Mouse (Mus musculus) lung, postnatal 0 days (tissue): ENCODE data around the gene Zdhhc14. TPM values are rescaled to one million over a fixed set of nuclear protein-coding genes. Genes with fewer than 3 reads are reported as not detected.

Experiments used
- ATAC-seq: fragments of 200-750 bp; cut with Nextera tagmentation; 2 replicates; pipeline ENCODE4 v1.8.0; 2017; ENCODE audit warnings: moderate library complexity
- DNase-seq: peaks from one replicate; pipeline ENCODE4 v3.0.0-alpha.2; 2016; ENCODE audit warnings: low spot score
- H3K27ac ChIP-seq: fragments of 300-500 bp; sonication (generic); 2 replicates; pipeline ENCODE4 v1.5.1; 2014; ENCODE audit warnings: antibody characterized with exemption, mild to moderate bottlenecking, low read length, mixed read lengths
- H3K27me3 ChIP-seq: fragments of 300-500 bp; sonication (generic); replicated peaks from 2 replicates; pipeline ENCODE4 v1.6.1; 2014; ENCODE audit warnings: low read length, mixed read lengths; ENCODE audit not compliant: insufficient read depth
- H3K36me3 ChIP-seq: fragments of 300-500 bp; sonication (generic); 2 replicates; pipeline ENCODE4 v1.6.1; 2014; ENCODE audit warnings: low read length, mixed read lengths; ENCODE audit not compliant: insufficient read depth
- H3K4me1 ChIP-seq: fragments of 300-500 bp; sonication (generic); 2 replicates; pipeline ENCODE4 v1.6.1; 2014; ENCODE audit warnings: antibody characterized with exemption, low read depth, low read length, mixed read lengths; ENCODE audit not compliant: insufficient read depth
- H3K4me2 ChIP-seq: fragments of 300-500 bp; sonication (generic); replicated peaks from 2 replicates; pipeline ENCODE4 v1.6.1; 2014; ENCODE audit warnings: low read depth, mild to moderate bottlenecking, low read length, moderate library complexity, mixed read lengths
- H3K4me3 ChIP-seq: fragments of 300-500 bp; sonication (generic); 2 replicates; pipeline ENCODE4 v1.5.1; 2014; ENCODE audit warnings: low read depth, low read length
- H3K9ac ChIP-seq: fragments of 300-500 bp; sonication (generic); replicated peaks from 2 replicates; pipeline ENCODE4 v1.6.1; 2014; ENCODE audit warnings: low read depth, mild to moderate bottlenecking
- H3K9me3 ChIP-seq: fragments of 300-500 bp; sonication (generic); 2 replicates; pipeline ENCODE4 v1.6.1; 2016; ENCODE audit warnings: low read length, mixed read lengths
- CTCF ChIP-seq: IDR thresholded peaks from 2 replicates; pipeline ENCODE4 v1.5.1; 2016; ENCODE audit warnings: antibody characterized with exemption, mild to moderate bottlenecking
- EP300 ChIP-seq: IDR thresholded peaks from 2 replicates; pipeline ENCODE4 v1.6.1; 2016; ENCODE audit warnings: antibody characterized with exemption, mild to moderate bottlenecking, control low read depth
- WGBS: fragments of 180-500 bp; shearing (Covaris S2); extraction: QIAGEN DNeasy Blood & Tissue Kit; methylation state at CpG from one replicate; pipeline ENCODE4 v1.1.7; 2014; 5-methylcytosine and 5-hydroxymethylcytosine counted together
- polyA plus RNA-seq: library from polyadenylated mRNA; unstranded; fragments of >200 nt; fragmentation: Nextera tagmentation; extraction: Ambion mirVana; gene quantifications from 2 replicates; pipeline ENCODE4 v1.2.1, GENCODE M21; 2015

Zdhhc14 gene
- polyA plus RNA-seq, 1 experiment from 2014 or later: 4.2 TPM

DNA sequence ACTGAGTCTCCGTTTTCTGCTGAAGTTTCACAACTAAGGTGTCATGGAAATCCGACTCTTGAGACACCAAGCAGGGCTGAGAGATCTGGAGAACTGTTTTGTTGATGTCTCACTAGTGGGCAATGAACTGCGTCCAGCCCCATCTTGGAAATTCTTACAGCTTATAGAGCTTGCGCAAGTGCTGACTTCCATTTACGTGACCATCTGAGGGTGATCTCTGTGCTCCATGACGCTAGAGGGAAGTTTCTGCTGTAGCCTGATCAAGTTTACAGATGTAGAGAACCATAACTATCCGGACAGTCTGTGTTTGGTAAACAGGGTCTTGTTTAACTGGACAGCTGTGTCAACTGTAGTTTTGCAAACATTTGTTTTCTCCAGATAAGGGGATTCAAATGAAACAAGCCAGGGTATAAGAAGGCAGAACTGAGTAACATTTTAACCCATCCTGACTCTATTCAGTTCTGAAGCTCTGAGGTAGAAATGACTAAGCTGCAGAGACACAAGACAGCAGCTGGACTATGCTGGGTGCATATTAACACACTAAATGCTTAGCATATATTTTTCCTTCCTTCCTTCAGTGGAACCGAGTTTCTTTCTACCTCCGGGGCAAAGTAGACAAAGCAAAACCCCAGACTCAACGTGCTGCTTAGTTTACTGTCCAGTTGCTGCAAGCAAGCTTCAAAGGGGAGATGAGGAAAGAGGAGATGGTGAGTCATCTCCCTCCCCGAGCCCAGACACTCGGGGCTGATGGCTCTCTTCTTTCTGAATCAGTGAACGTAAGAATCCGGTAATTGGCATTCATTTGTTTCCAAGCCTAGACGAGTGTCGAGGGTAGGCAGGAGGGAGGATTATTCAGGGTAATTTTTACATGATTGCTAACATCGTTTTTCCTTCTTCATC, 77.0 kb downstream of the Zdhhc14 start:
- no peaks in the 10 kb centered on the region; the same call in 1 of the 2 replicates for H3K4me1 ChIP-seq
- no peak overlapping the region for H3K4me3 ChIP-seq
- no peak overlapping the region for H3K9ac ChIP-seq
- H3K27ac ChIP-seq: no peak overlapping the region
- DNase-seq: peak; percentile 51
- H3K4me2 ChIP-seq: no peak overlapping the region
- TF ChIP-seq EP300 (no peak), CTCF (no peak)
- H3K9me3 ChIP-seq: no peaks in the 10 kb centered on the region
- no peaks in the 10 kb centered on the region for H3K36me3 ChIP-seq
- H3K27me3 ChIP-seq: no peaks in the 10 kb centered on the region
- WGBS: 52% methylated on average over 17 of the region's 17 CpGs
- peak; percentile 44; the same call in 1 of the 2 replicates for ATAC-seq

DNA sequence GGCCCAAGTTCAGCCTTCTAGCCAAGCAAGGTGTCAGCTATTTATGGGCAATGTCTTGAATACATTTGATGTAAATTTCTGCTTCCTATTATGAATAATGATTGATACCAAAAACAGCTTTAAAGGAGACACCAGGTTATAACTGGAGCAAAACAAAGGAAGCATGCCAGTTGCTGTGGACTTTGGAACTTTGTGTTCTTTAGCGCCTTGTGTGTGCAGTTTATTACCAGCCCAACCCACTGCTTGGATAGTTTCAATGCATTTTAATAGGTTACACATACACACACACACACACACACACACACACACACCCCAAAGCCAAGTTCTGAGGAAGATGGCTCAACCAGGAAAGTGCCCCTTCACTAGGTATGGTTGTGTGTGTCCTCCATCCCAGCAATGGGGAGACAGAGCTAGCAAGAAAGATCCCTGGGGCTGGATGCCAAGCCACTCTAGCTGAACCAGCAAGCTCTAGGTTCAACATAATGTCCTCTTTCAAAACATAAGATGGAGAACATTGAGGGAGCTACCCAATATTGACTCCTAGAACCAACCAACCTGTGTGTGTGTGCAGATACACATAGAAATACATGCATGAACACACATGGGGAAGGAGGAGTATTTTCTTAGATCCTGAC, 79.9 kb downstream of the Zdhhc14 start:
- no peak for DNase-seq
- TF ChIP-seq CTCF (no peak), EP300 (no peak)
- H3K4me2 ChIP-seq: no peak overlapping the region
- H3K27ac ChIP-seq: no peak overlapping the region
- WGBS: 97% methylated on average over 1 of the region's 1 CpGs
- no peaks in the 10 kb centered on the region; the same call in 1 of the 2 replicates for H3K4me1 ChIP-seq
- no peak overlapping the region for H3K9ac ChIP-seq
- ATAC-seq: no peak
- no peaks in the 10 kb centered on the region for H3K36me3 ChIP-seq
- no peaks in the 10 kb centered on the region for H3K9me3 ChIP-seq
- H3K4me3 ChIP-seq: no peak overlapping the region
- H3K27me3 ChIP-seq: no peaks in the 10 kb centered on the region

DNA sequence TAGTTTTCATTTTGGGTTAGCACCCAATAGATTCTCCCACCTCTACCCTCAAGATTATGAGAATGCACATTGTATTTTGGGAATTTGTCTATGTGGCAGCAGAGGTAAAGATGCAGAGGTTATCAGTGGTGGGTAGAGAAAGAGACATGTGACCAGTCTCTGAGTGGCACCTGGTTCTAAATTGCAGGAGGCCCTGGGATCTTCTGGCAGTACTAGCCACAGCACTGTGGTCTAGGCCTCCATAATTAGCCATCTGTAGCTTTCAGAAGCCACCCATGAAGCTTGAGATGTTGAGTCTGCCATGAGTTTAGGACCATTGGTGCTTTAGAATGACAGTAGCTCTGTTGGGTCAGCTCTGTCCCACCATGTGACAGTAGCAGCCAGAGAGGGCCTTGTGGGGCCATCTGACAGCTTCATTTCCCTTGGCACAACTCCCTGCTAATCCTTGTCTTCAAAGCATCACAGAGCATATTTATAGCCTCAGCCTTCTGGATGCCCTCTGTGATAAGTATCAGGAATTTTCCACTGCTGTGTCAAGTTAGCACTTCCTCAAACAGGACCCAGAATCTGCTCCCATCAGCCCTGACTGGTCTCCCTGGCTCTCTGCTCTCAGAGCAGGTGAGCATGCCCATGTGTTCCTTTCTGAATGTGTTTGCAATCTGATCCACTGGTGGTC, 80.5 kb downstream of the Zdhhc14 start:
- DNase-seq (peak; percentile 24), ATAC-seq (no peak)
- H3K4me1 ChIP-seq: no peaks in the 10 kb centered on the region; the same call in 1 of the 2 replicates
- H3K4me2 ChIP-seq: no peak overlapping the region
- no peaks in the 10 kb centered on the region for H3K27me3 ChIP-seq
- no peak overlapping the region for H3K9ac ChIP-seq
- H3K36me3 ChIP-seq: no peaks in the 10 kb centered on the region
- H3K9me3 ChIP-seq: no peaks in the 10 kb centered on the region
- H3K4me3 ChIP-seq: no peak overlapping the region
- no peak overlapping the region for H3K27ac ChIP-seq
- TF ChIP-seq EP300 (no peak), CTCF (no peak)

DNA sequence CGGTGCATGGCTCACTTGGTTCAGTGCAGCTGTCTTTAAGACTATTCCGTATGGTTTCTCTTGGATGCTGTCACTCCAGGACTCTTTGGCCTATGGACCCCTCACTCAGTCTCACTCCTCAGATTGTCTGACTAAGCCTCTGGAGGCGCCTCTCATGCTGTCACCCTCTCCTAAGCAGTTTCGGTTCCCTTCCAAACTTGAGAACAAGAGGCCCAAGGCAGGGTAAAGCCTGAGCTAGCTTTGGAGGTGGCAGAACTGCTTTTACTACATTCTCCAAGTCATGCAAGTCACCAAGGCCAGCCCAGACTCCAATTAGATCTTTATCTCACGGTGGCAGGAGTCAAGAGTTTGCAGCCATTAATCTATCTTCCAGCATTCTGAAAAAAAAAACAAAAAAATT, 82.3 kb downstream of the Zdhhc14 start:
- Histone ChIP-seq H3K36me3 (no peaks in the 10 kb centered on the region), H3K4me2 (no peak overlapping the region), H3K4me3 (no peak overlapping the region), H3K27me3 (no peaks in the 10 kb centered on the region), H3K9ac (no peak overlapping the region), H3K27ac (no peak overlapping the region), H3K9me3 (no peaks in the 10 kb centered on the region), H3K4me1 (no peaks in the 10 kb centered on the region; the same call in 1 of the 2 replicates)
- DNase-seq (peak; percentile 32), ATAC-seq (peak; percentile 43)
- TF ChIP-seq CTCF: no peak
- TF ChIP-seq EP300: no peak
- 52% methylated on average over 5 of the region's 5 CpGs for WGBS

DNA sequence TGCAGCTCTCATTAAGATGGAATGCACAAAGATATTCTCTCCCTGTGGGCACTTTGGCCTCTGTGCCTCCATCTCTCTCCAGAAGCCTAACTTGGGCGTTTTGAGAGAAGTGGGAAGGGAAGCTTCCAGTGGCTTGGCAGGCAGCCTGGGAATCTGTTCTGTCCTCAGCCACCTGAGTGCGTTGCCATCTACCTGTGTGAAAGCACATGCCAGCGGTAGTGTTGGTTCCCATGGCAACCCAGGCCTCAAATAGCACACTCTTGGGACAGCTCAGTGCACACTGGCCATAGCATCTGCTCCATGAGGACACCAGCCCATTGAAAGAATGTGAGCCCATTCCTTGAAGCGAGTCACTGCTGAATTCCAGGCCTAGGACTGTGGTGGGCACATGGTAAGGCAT, 83.2 kb downstream of the Zdhhc14 start:
- ATAC-seq: peak; percentile 93
- Histone ChIP-seq H3K27ac (no peak overlapping the region), H3K9me3 (no peaks in the 10 kb centered on the region)

DNA sequence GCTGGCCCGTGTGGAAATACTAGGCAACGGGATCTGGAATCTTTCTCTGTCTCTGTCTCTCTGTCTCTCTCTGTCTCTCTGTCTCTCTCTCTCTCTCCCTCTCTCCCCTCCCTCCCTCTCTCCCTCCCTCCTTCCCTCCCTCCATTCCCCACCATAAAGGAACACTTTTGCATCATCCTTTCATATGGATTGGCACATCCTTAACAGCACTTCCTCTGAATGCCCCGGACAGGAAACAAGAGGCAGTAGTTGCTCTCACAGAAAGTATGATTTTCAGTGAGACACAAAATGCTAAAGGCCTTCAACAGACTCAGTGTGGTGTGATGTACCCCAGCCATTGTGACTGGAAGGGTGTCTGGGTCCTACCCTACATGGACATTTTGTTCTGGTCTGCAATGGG, 89.9 kb downstream of the Zdhhc14 start:
- Histone ChIP-seq H3K27me3 (no peaks in the 10 kb centered on the region), H3K36me3 (no peaks in the 10 kb centered on the region), H3K27ac (no peak overlapping the region), H3K4me2 (no peak overlapping the region), H3K4me1 (no peaks in the 10 kb centered on the region), H3K9me3 (no peaks in the 10 kb centered on the region), H3K4me3 (no peak overlapping the region), H3K9ac (no peak overlapping the region)
- WGBS: 90% methylated on average over 3 of the region's 3 CpGs
- ATAC-seq: no peak
- TF ChIP-seq CTCF (no peak), EP300 (no peak)
- no peak for DNase-seq

More for the DNA sequence above, 83.2 kb downstream of the Zdhhc14 start:
- no peak overlapping the region for H3K4me2 ChIP-seq
- 49% methylated on average over 4 of the region's 4 CpGs for WGBS
- no peak for TF ChIP-seq EP300
- no peak for TF ChIP-seq CTCF
- no peaks in the 10 kb centered on the region for H3K27me3 ChIP-seq
- no peak overlapping the region for H3K9ac ChIP-seq
- peak; percentile 69 for DNase-seq
- H3K36me3 ChIP-seq: no peaks in the 10 kb centered on the region
- no peak overlapping the region for H3K4me3 ChIP-seq
- no peaks in the 10 kb centered on the region; the same call in 1 of the 2 replicates for H3K4me1 ChIP-seq
